Mouse (Mus musculus): ENCODE data around the gene Hadha. TPM values are rescaled to one million over a fixed set of nuclear protein-coding genes. Genes with fewer than 3 reads are reported as not detected.

Gene Hadha
- total and polyA plus RNA-seq, 3 experiments, result 76.0 to 117 (median 83.0) TPM

DNA sequence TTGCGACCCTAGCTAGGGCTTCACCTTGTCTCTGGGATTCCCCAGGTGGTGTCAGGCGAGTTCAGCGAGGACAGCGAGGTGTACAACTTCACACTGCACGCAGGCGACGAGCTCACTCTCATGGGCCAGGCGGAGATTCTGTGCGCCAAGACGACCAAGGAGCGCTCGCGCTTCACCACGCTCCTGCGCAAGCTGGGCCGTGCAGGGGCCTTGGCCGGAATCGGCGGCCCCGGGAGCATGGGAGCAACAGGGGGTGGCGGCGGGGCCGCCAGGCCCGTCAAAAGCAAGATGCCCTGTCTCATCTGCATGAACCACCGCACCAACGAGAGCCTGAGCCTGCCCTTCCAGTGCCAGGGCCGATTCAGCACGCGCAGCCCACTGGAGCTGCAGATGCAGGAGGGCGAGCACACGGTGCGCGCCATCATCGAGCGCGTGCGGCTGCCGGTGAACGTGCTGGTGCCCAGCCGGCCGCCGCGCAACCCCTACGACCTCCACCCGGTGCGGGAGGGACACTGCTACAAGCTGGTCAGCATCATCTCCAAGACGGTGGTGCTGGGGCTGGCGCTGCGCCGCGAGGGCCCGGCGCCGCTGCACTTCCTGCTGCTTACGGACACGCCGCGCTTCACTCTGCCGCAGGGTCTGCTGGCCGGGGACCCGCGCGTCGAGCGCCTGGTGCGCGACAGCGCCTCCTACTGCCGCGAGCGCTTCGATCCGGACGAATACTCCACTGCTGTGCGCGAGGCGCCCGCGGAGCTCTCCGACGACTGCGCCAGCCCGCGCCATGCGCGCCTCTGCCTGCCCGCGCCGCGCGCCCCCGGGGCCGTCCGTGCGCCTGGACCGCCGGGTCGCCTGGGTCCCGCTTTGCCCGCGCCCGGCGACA is 40.8 kb downstream of the Hadha start:
- Histone ChIP-seq H3K27me3 (replicated peaks) (no peaks in the 10 kb centered on the region), H3K36me3 (replicated peaks in 1 of 2; ENCODE audit: control insufficient read depth in 1 of 2, insufficient read depth in 1 of 2, low read length in 1 of 2) (peaks cover 8 to 38% of the 10 kb centered on the region in 2 experiments), H3K9ac (ENCODE audit: insufficient read depth, low read depth) (no peak overlapping the region), H3K4me1 (ENCODE audit: control insufficient read depth in 1 of 2, insufficient read depth in 2 of 2) (peaks cover 2 to 10% of the 10 kb centered on the region in 2 experiments; a peak in 2 of 4 replicates), H3K79me2 (replicated peaks; ENCODE audit: control insufficient read depth, extremely low read depth, insufficient read depth, poor library complexity, severe bottlenecking) (no peaks in the 10 kb centered on the region), H3K4me2 (ENCODE audit: insufficient read depth, low read depth, poor library complexity, severe bottlenecking) (no peak overlapping the region), H3K4me3 (replicated peaks in 1 of 3; ENCODE audit: low read depth in 2 of 3, low read length in 2 of 3, poor library complexity in 1 of 3) (no peak overlapping the region), H3K9me3 (replicated peaks; ENCODE audit: low read length) (peaks cover 12% of the 10 kb centered on the region), H3K27ac (ENCODE audit: insufficient read depth, low read depth) (no peak overlapping the region)
- in situ Hi-C loops (cut with MboI; ENCODE audit: low pct_ligation_motif_present, low pct_unique_long_range_greater_than_20kb, low sequenced_read_pairs) (no loop called here), dilution Hi-C loops (cut with MboI; ENCODE audit: extremely low pct_ligation_motif_present, extremely low pct_unique_long_range_greater_than_20kb, low sequenced_read_pairs) (no loop called here)
- TF ChIP-seq MAZ (IDR thresholded peaks at IDR 0.05; ENCODE audit: low read depth, low read length) (no peak), JUND (conservative IDR thresholded peaks at IDR 0.05; ENCODE audit: low read depth, low read length) (no peak), POLR2AphosphoS2 (IDR thresholded peaks at IDR 0.05; ENCODE audit: low read depth, low read length) (no peak)
- no peak for DNase-seq (ENCODE audit: extremely low read depth)

DNA sequence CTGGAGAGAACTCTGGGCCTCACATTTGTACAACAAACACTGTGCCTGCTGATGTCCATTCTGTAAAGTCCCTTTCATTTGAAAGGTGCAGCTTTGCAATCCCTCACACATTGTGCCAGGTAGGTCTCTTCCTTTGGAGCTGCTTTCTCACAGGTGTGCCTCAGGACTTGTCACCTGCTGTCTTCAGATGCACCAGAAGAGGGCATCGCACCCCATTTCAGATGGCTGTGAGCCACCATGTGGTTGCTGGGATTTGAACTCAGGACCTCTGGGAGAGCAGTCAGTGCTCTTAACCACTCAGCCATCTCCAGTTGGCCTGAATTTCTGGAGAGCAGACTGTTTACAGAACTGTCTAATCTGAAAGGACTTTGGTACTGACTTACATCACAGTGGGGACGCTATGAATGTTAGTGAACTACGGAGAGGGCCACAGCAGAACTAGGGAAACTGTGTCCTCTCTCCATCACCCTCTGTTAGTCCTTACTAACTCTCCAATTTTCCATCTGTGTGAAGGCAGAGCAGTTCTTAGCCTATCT is 42.4 kb downstream of the Hadha start:
- Histone ChIP-seq H3K4me1 (ENCODE audit: control insufficient read depth in 1 of 2, insufficient read depth in 2 of 2) (peaks cover 2 to 7% of the 10 kb centered on the region in 2 experiments; a peak in 1 of 4 replicates), H3K27ac (ENCODE audit: insufficient read depth, low read depth) (no peak overlapping the region), H3K79me2 (replicated peaks; ENCODE audit: control insufficient read depth, extremely low read depth, insufficient read depth, poor library complexity, severe bottlenecking) (no peaks in the 10 kb centered on the region), H3K4me3 (replicated peaks in 1 of 3; ENCODE audit: low read depth in 2 of 3, low read length in 2 of 3, poor library complexity in 1 of 3) (no peak overlapping the region), H3K36me3 (replicated peaks in 1 of 2; ENCODE audit: control insufficient read depth in 1 of 2, insufficient read depth in 1 of 2, low read length in 1 of 2) (peaks cover 0 to 23% of the 10 kb centered on the region in 2 experiments), H3K9ac (ENCODE audit: insufficient read depth, low read depth) (no peak overlapping the region), H3K27me3 (replicated peaks) (no peaks in the 10 kb centered on the region), H3K4me2 (ENCODE audit: insufficient read depth, low read depth, poor library complexity, severe bottlenecking) (no peak overlapping the region), H3K9me3 (replicated peaks; ENCODE audit: low read length) (peaks cover 12% of the 10 kb centered on the region)
- dilution Hi-C loops (cut with MboI; ENCODE audit: extremely low pct_ligation_motif_present, extremely low pct_unique_long_range_greater_than_20kb, low sequenced_read_pairs) (no loop called here), in situ Hi-C loops (cut with MboI; ENCODE audit: low pct_ligation_motif_present, low pct_unique_long_range_greater_than_20kb, low sequenced_read_pairs) (no loop called here)
- TF ChIP-seq MAZ (IDR thresholded peaks at IDR 0.05; ENCODE audit: low read depth, low read length) (no peak), KAT2A (IDR thresholded peaks at IDR 0.05; ENCODE audit: insufficient replicate concordance, low read length) (no peak), CTCF (conservative IDR thresholded peaks at IDR 0.05 in 1 of 2, IDR thresholded peaks at IDR 0.05 in 1 of 2; ENCODE audit: low read depth in 2 of 2, low read length in 2 of 2) (peak in 1 of 2 experiments; percentile 27; a peak in 1 of 4 replicates), JUN (IDR thresholded peaks at IDR 0.05; ENCODE audit: insufficient read depth, low read depth, low read length) (no peak), SMC3 (IDR thresholded peaks at IDR 0.05; ENCODE audit: low read depth, low read length) (no peak)
- DNase-seq (ENCODE audit: extremely low read depth), result no peak

DNA sequence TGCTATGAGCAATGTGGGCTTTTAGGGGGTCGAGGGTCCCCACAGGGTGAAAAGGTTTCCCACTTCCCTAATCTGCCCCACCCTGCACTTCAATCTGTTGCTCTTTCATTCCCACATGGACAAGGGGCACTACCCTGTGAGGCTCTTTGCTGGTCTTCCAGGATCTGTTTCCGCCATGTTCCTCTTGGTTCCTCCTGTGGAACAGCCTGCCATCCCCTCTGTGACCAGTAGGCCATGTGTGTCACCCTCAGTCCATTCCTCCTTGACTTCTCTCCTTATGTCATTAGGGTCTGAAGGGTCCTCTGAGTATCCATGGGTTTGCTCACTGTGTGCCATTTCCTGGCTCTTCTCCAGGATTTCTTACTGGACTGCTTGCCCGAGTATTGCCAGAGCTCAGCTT is 43.2 kb downstream of the Hadha start:
- peaks cover 2 to 7% of the 10 kb centered on the region in 2 experiments; a peak in 1 of 4 replicates for H3K4me1 ChIP-seq (ENCODE audit: control insufficient read depth in 1 of 2, insufficient read depth in 2 of 2)
- in situ Hi-C loops (cut with MboI; ENCODE audit: low pct_ligation_motif_present, low pct_unique_long_range_greater_than_20kb, low sequenced_read_pairs), result no loop called here
- no peak overlapping the region for H3K9ac ChIP-seq (ENCODE audit: insufficient read depth, low read depth)
- H3K79me2 ChIP-seq (replicated peaks; ENCODE audit: control insufficient read depth, extremely low read depth, insufficient read depth, poor library complexity, severe bottlenecking), result no peaks in the 10 kb centered on the region
- H3K27me3 ChIP-seq (replicated peaks), result no peaks in the 10 kb centered on the region
- no peak overlapping the region for H3K4me2 ChIP-seq (ENCODE audit: insufficient read depth, low read depth, poor library complexity, severe bottlenecking)
- no peak overlapping the region for H3K27ac ChIP-seq (ENCODE audit: insufficient read depth, low read depth)
- dilution Hi-C loops (cut with MboI; ENCODE audit: extremely low pct_ligation_motif_present, extremely low pct_unique_long_range_greater_than_20kb, low sequenced_read_pairs), result no loop called here
- DNase-seq (ENCODE audit: extremely low read depth), result no peak
- H3K9me3 ChIP-seq (replicated peaks; ENCODE audit: low read length), result peaks cover 12% of the 10 kb centered on the region
- peaks cover 0 to 15% of the 10 kb centered on the region in 2 experiments for H3K36me3 ChIP-seq (replicated peaks in 1 of 2; ENCODE audit: control insufficient read depth in 1 of 2, insufficient read depth in 1 of 2, low read length in 1 of 2)
- H3K4me3 ChIP-seq (replicated peaks in 1 of 3; ENCODE audit: low read depth in 2 of 3, low read length in 2 of 3, poor library complexity in 1 of 3), result no peak overlapping the region
- TF ChIP-seq ELF1 (IDR thresholded peaks at IDR 0.05; ENCODE audit: low read depth, low read length) (no peak), MAZ (IDR thresholded peaks at IDR 0.05; ENCODE audit: low read depth, low read length) (no peak), ETS1 (conservative IDR thresholded peaks at IDR 0.05; ENCODE audit: low read depth, low read length) (no peak), MEF2A (IDR thresholded peaks at IDR 0.05; ENCODE audit: borderline replicate concordance, low read depth, low read length) (no peak), HCFC1 (IDR thresholded peaks at IDR 0.05; ENCODE audit: low read depth, low read length) (no peak), NELFE (IDR thresholded peaks at IDR 0.05; ENCODE audit: low read depth, low read length) (no peak), JUN (IDR thresholded peaks at IDR 0.05; ENCODE audit: insufficient read depth, low read depth, low read length) (no peak), ZKSCAN1 (IDR thresholded peaks at IDR 0.05; ENCODE audit: borderline replicate concordance, low read depth, low read length) (no peak), KAT2A (IDR thresholded peaks at IDR 0.05; ENCODE audit: insufficient replicate concordance, low read length) (no peak), JUND (conservative IDR thresholded peaks at IDR 0.05; ENCODE audit: low read depth, low read length) (no peak), TCF12 (IDR thresholded peaks at IDR 0.05; ENCODE audit: low read depth, low read length) (no peak), CHD1 (IDR thresholded peaks at IDR 0.05; ENCODE audit: low read depth, low read length) (no peak), SIN3A (IDR thresholded peaks at IDR 0.05; ENCODE audit: low read length) (no peak), PAX5 (IDR thresholded peaks at IDR 0.05; ENCODE audit: low read length) (no peak), NRF1 (IDR thresholded peaks at IDR 0.05; ENCODE audit: low read depth, low read length) (no peak), ZMIZ1 (IDR thresholded peaks at IDR 0.05; ENCODE audit: low read depth, low read length) (no peak), POLR2A (IDR thresholded peaks at IDR 0.05; ENCODE audit: low read depth, low read length) (no peak), ZC3H11A (IDR thresholded peaks at IDR 0.05; ENCODE audit: low read depth, low read length) (no peak)

All from CH12.LX (cell line).